Mouse (Mus musculus) cerebellum, adult 2 months (tissue): ENCODE results near the gene Abo.

Experiments
- CTCF ChIP-seq: fragments of 200-500 bp; IDR thresholded peaks from 2 replicates; pipeline ENCODE4 v1.5.1; 2011; ENCODE audit warnings: low read depth, mild to moderate bottlenecking, control low read depth, low read length, moderate library complexity, borderline replicate concordance; ENCODE audit not compliant: insufficient read depth
- POLR2A ChIP-seq: fragments of 200-500 bp; IDR thresholded peaks from 2 replicates; pipeline ENCODE4 v1.6.1; 2011; ENCODE audit warnings: low read length, control low read depth, borderline replicate concordance; ENCODE audit not compliant: insufficient read depth

- TF ChIP-seq POLR2A = no peak
- no peak for TF ChIP-seq CTCF
These were observed 48.8 kb upstream of the Abo start for GRCm38 (mm10) chr2:26913416-26914147.
